Mouse (Mus musculus) liver, embryonic 16.5 days (tissue): Measurements from ENCODE around the gene Zfp282. TPM values are rescaled to one million over a fixed set of nuclear protein-coding genes. Genes with fewer than 3 reads are reported as not detected.

Experiments
- ATAC-seq: fragments of 200-750 bp; cut with Nextera tagmentation; 2 replicates; pipeline ENCODE4 v1.8.0; 2017; ENCODE audit warnings: low read depth, mild to moderate bottlenecking, moderate number of reproducible peaks, moderate library complexity
- H3K27ac ChIP-seq: fragments of 300-500 bp; sonication (generic); 2 replicates; pipeline ENCODE4 v1.5.1; 2014; ENCODE audit warnings: mild to moderate bottlenecking, low read length
- H3K27me3 ChIP-seq: fragments of 300-500 bp; sonication (generic); 2 replicates; pipeline ENCODE4 v1.6.1; 2014; ENCODE audit warnings: low read depth, low read length, mixed read lengths; ENCODE audit not compliant: control insufficient read depth, insufficient read depth
- H3K36me3 ChIP-seq: fragments of 300-500 bp; sonication (generic); 2 replicates; pipeline ENCODE4 v1.6.1; 2014; ENCODE audit warnings: mild to moderate bottlenecking; ENCODE audit not compliant: control insufficient read depth, insufficient read depth
- H3K4me1 ChIP-seq: fragments of 300-500 bp; sonication (generic); 2 replicates; pipeline ENCODE4 v1.6.1; 2014; ENCODE audit warnings: low read depth, low read length, mixed read lengths; ENCODE audit not compliant: control insufficient read depth
- H3K4me2 ChIP-seq: fragments of 300-500 bp; sonication (generic); 2 replicates; pipeline ENCODE4 v1.6.1; 2014; ENCODE audit warnings: low read depth, low read length, mixed read lengths
- H3K4me3 ChIP-seq: fragments of 300-500 bp; sonication (generic); 2 replicates; pipeline ENCODE4 v1.5.1; 2014; ENCODE audit warnings: low read depth, mild to moderate bottlenecking, low read length
- H3K9ac ChIP-seq: fragments of 300-500 bp; sonication (generic); 2 replicates; pipeline ENCODE4 v1.6.1; 2014; ENCODE audit warnings: low read depth, low read length
- H3K9me3 ChIP-seq: fragments of 300-500 bp; sonication (generic); replicated peaks from 2 replicates; pipeline ENCODE4 v1.6.1; 2016; ENCODE audit warnings: low read length; ENCODE audit not compliant: control insufficient read depth
- WGBS: fragments of 180-500 bp; shearing (Covaris S2); extraction: QIAGEN DNeasy Blood & Tissue Kit; methylation state at CpG from one replicate; pipeline ENCODE4 v1.1.7; 2014; ENCODE audit not compliant: insufficient replicate concordance; 5-methylcytosine and 5-hydroxymethylcytosine counted together
- polyA plus RNA-seq: library from polyadenylated mRNA; unstranded; fragments of >200 nt; fragmentation: Nextera tagmentation; extraction: Ambion mirVana; gene quantifications from 2 replicates; pipeline ENCODE4 v1.2.1, GENCODE M21; 2015

Zfp282 gene
- polyA plus RNA-seq, 1 experiment from 2014 or later = 2.4 TPM

DNA sequence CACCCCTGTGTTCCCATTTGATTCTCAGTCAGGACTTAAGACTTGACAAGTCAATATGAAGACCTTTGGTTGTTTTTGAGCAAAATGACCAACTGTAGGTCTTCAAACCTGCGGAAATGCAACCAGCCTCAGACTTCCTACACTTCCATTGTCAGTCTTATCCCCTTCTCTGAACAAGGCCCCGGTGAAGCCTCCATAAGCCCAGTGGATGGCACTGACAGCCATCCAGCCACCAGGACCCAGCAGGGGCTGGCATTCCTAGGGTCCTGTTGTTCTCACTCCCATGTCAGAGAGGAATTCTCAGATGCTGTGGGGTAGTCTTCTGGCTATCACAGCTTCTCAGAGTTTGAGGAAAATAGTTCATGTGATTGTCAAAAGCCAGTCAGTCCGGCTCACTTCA is 1.6 kb downstream of the Zfp282 start:
- Histone ChIP-seq H3K27ac (peak overlapping the region; percentile 16; the same call in 1 of the 2 replicates), H3K9me3 (no peaks in the 10 kb centered on the region), H3K4me3 (peak overlapping the region; percentile 83), H3K9ac (peak overlapping the region; percentile 76), H3K4me1 (peaks cover 13% of the 10 kb centered on the region), H3K4me2 (peak overlapping the region; percentile 76), H3K36me3 (0 out of 2 replicates have a peak, but pooled peaks cover 5% of the 10 kb centered on the region), H3K27me3 (no peaks in the 10 kb centered on the region)
- ATAC-seq = no peak
- WGBS = 44% methylated on average over 3 of the region's 3 CpGs

DNA sequence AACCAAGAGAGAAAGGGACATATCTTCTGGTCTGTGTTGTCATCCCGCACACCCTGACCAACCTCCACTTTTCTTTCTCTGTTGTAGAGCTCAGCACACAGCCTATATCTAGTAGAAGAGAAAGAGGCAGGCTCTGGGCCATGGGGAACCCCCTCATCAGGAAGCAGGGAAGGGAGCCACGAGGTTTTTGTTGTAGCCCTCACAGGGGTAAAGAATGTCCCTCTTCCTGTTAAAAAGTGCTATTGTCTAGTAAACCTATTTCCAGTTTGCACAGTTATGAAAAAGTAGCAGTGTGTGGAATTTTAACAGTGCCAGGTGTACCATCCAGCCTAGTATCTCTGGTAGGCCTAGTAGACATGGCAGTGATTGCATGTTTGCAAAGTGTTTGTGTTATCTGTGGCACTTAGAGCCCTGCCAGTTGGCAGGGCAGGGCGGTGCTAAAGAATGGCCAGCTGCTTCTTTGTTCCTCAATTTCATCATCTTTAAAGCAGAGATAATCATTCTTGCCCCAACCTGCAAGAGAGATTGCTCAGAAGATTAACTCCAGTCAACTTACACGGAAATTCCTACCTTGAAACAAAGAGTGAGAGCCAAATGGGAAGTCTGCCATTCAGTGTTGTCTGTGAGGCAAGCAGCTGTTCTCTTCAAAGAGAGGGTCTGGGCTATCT is 2.2 kb downstream of the Zfp282 start:
- 51% methylated on average over 4 of the region's 4 CpGs for WGBS
- 0 out of 2 replicates have a peak, but pooled peaks cover 7% of the 10 kb centered on the region for H3K36me3 ChIP-seq
- no peak overlapping the region for H3K4me3 ChIP-seq
- no peaks in the 10 kb centered on the region for H3K27me3 ChIP-seq
- H3K9ac ChIP-seq = no peak overlapping the region; the same call in 1 of the 2 replicates
- no peak for ATAC-seq
- peak overlapping the region; percentile 76; the same call in 1 of the 2 replicates for H3K4me2 ChIP-seq
- no peaks in the 10 kb centered on the region for H3K9me3 ChIP-seq
- H3K27ac ChIP-seq = no peak overlapping the region
- peaks cover 13% of the 10 kb centered on the region for H3K4me1 ChIP-seq

DNA sequence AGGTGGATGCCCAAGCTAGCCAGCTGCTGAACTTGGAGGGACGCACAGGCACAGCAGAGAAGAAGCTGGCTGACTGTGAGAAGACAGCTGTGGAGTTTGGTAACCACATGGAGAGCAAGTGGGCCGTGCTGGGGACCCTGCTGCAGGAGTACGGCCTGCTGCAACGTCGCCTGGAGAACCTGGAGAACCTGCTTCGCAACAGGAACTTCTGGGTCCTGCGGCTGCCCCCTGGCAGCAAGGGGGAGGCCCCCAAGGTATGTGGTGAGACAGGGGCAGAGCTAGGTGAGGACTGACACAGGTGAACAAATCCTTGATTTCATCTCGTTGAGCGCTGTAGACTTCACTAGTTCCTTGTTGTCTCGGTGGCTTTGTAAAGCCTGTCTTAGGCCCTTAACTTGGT is 3.2 kb downstream of the Zfp282 start:
- H3K9me3 ChIP-seq = no peaks in the 10 kb centered on the region
- no peak overlapping the region for H3K9ac ChIP-seq
- WGBS = 85% methylated on average over 10 of the region's 10 CpGs
- no peak for ATAC-seq
- H3K4me2 ChIP-seq = no peak overlapping the region
- 0 out of 2 replicates have a peak, but pooled peaks cover 7% of the 10 kb centered on the region for H3K36me3 ChIP-seq
- peaks cover 13% of the 10 kb centered on the region for H3K4me1 ChIP-seq
- H3K4me3 ChIP-seq = no peak overlapping the region
- H3K27ac ChIP-seq = no peak overlapping the region
- no peaks in the 10 kb centered on the region for H3K27me3 ChIP-seq

GRCm38 (mm10) chr6:47888812-47889383 is 11.9 kb downstream of the Zfp282 start:
- H3K36me3 ChIP-seq = peaks cover 14% of the 10 kb centered on the region
- WGBS = 74% methylated on average over 8 of the region's 8 CpGs
- H3K9me3 ChIP-seq = no peaks in the 10 kb centered on the region
- H3K9ac ChIP-seq = no peak overlapping the region
- no peaks in the 10 kb centered on the region for H3K27me3 ChIP-seq
- ATAC-seq = no peak
- H3K4me2 ChIP-seq = no peak overlapping the region
- H3K27ac ChIP-seq = no peak overlapping the region
- no peak overlapping the region for H3K4me3 ChIP-seq
- H3K4me1 ChIP-seq = no peaks in the 10 kb centered on the region

- H3K27me3 ChIP-seq = no peaks in the 10 kb centered on the region
- H3K9ac ChIP-seq = no peak overlapping the region
- no peaks in the 10 kb centered on the region for H3K9me3 ChIP-seq
- no peaks in the 10 kb centered on the region for H3K4me1 ChIP-seq
- no peak for ATAC-seq
- H3K27ac ChIP-seq = no peak overlapping the region
- H3K36me3 ChIP-seq = peaks cover 10% of the 10 kb centered on the region
- H3K4me2 ChIP-seq = no peak overlapping the region
- WGBS = 78% methylated on average over 6 of the region's 6 CpGs
- H3K4me3 ChIP-seq = no peak overlapping the region
These were observed 22.4 kb downstream of the Zfp282 start for GRCm38 (mm10) chr6:47899416-47899815.

- H3K4me2 ChIP-seq = no peak overlapping the region
- no peak overlapping the region for H3K9ac ChIP-seq
- H3K4me1 ChIP-seq = no peaks in the 10 kb centered on the region
- no peaks in the 10 kb centered on the region for H3K9me3 ChIP-seq
- H3K27me3 ChIP-seq = no peaks in the 10 kb centered on the region
- H3K36me3 ChIP-seq = peaks cover 24% of the 10 kb centered on the region
- ATAC-seq = no peak
- 72% methylated on average over 4 of the region's 4 CpGs for WGBS
- no peak overlapping the region for H3K27ac ChIP-seq
- H3K4me3 ChIP-seq = no peak overlapping the region
These were observed 26.6 kb downstream of the Zfp282 start for GRCm38 (mm10) chr6:47903587-47903986.

GRCm38 (mm10) chr6:47904361-47904760 is 27.4 kb downstream of the Zfp282 start:
- WGBS = 85% methylated on average over 19 of the region's 19 CpGs
- no peak overlapping the region for H3K4me3 ChIP-seq

DNA sequence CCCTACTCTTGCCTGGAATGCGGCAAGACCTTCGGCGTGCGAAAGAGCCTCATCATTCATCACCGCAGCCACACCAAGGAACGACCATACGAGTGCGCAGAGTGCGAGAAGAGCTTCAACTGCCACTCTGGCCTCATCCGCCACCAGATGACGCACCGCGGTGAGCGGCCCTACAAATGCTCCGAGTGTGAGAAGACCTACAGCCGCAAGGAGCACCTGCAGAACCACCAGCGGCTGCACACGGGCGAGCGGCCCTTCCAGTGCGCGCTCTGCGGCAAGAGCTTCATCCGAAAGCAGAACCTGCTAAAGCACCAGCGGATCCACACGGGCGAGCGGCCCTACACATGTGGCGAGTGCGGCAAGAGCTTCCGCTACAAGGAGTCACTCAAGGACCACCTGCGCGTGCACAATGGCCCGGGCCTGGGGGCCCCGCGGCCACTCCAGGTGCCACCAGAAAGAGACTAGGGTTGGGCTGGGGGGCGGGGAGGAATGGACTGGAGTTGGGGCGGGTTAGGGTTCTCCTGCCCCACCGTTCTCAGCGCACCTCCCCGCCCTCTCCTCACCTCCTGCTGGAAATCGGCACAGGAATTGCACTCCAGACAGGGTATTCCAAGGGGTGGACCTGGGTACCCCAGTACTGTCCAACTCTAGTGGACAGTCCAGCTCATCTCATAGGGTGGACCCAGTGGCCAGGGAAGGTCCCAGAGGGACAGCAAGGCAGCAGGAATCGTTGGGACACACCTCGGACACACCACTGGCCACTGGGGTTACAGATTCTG is 28.1 kb downstream of the Zfp282 start:
- peaks cover 22% of the 10 kb centered on the region for H3K36me3 ChIP-seq
- H3K27ac ChIP-seq = no peak overlapping the region
- 86% methylated on average over 44 of the region's 44 CpGs for WGBS

More at GRCm38 (mm10) chr6:47904361-47904760, 27.4 kb downstream of the Zfp282 start:
- H3K9me3 ChIP-seq = no peaks in the 10 kb centered on the region
- no peak overlapping the region for H3K4me2 ChIP-seq
- no peaks in the 10 kb centered on the region for H3K4me1 ChIP-seq
- H3K27me3 ChIP-seq = no peaks in the 10 kb centered on the region
- no peak for ATAC-seq
- no peak overlapping the region for H3K9ac ChIP-seq
- peaks cover 22% of the 10 kb centered on the region for H3K36me3 ChIP-seq
- H3K27ac ChIP-seq = no peak overlapping the region

GRCm38 (mm10) chr6:47906326-47906725 is 29.3 kb downstream of the Zfp282 start:
- Histone ChIP-seq H3K9me3 (no peaks in the 10 kb centered on the region), H3K9ac (no peak overlapping the region), H3K4me1 (no peaks in the 10 kb centered on the region), H3K27me3 (no peaks in the 10 kb centered on the region), H3K36me3 (peaks cover 22% of the 10 kb centered on the region), H3K4me3 (no peak overlapping the region), H3K27ac (no peak overlapping the region), H3K4me2 (no peak overlapping the region)
- 84% methylated on average over 5 of the region's 5 CpGs for WGBS
- no peak for ATAC-seq

More for the DNA sequence above, 28.1 kb downstream of the Zfp282 start:
- H3K4me1 ChIP-seq = no peaks in the 10 kb centered on the region
- no peaks in the 10 kb centered on the region for H3K27me3 ChIP-seq
- ATAC-seq = no peak
- H3K4me2 ChIP-seq = no peak overlapping the region
- H3K9me3 ChIP-seq = no peaks in the 10 kb centered on the region
- no peak overlapping the region for H3K9ac ChIP-seq
- no peak overlapping the region for H3K4me3 ChIP-seq
